Mouse (Mus musculus) liver, adult 2 months (tissue): ENCODE results near the gene Ccar1. TPM values are rescaled to one million over a fixed set of nuclear protein-coding genes. Genes with fewer than 3 reads are reported as not detected.
"Not testable (repeated sequence)": the region's sequence is repeated elsewhere in the genome, so short reads cannot be mapped to it uniquely, and the experiment has no call there.

ENCODE experiments used
- DNase-seq: peaks from one replicate; pipeline ENCODE4 v3.0.0-alpha.2; 2011; ENCODE audit warnings: low read depth, low spot score; ENCODE audit errors: extremely low read depth
- H3K27ac ChIP-seq: fragments of 200-500 bp; replicated peaks from 2 replicates; pipeline ENCODE4 v1.5.1; 2012; ENCODE audit warnings: low read depth, mild to moderate bottlenecking, control low read depth, inconsistent platforms, low read length; ENCODE audit not compliant: insufficient read depth
- H3K27me3 ChIP-seq: fragments of 200-500 bp; 2 replicates; pipeline ENCODE4 v1.6.1; 2012; ENCODE audit warnings: mild to moderate bottlenecking, moderate library complexity, low read length, inconsistent platforms; ENCODE audit not compliant: control insufficient read depth, insufficient read depth
- H3K36me3 ChIP-seq: fragments of 200-500 bp; 2 replicates; pipeline ENCODE4 v1.6.1; 2012; ENCODE audit warnings: low read length, inconsistent platforms; ENCODE audit not compliant: control insufficient read depth, insufficient read depth
- H3K4me1 ChIP-seq: fragments of 200-500 bp; 2 replicates; pipeline ENCODE4 v1.6.1; 2011; ENCODE audit warnings: low read length; ENCODE audit not compliant: control insufficient read depth, insufficient read depth
- H3K4me3 ChIP-seq: fragments of 200-500 bp; 2 replicates; pipeline ENCODE4 v1.5.1; 2011; ENCODE audit warnings: low read depth, mild to moderate bottlenecking, control low read depth, low read length, moderate library complexity; ENCODE audit not compliant: insufficient read depth
- H3K79me2 ChIP-seq: fragments of 200-500 bp; 2 replicates; pipeline ENCODE4 v1.6.1; 2012; ENCODE audit warnings: inconsistent platforms, mild to moderate bottlenecking, low read length, moderate library complexity; ENCODE audit not compliant: control insufficient read depth, insufficient read depth
- H3K9ac ChIP-seq: fragments of 200-500 bp; 2 replicates; pipeline ENCODE4 v1.6.1; 2012; ENCODE audit warnings: low read depth, mild to moderate bottlenecking, control low read depth, inconsistent platforms, low read length
- CTCF ChIP-seq: fragments of 200-500 bp; IDR thresholded peaks from 2 replicates; pipeline ENCODE4 v1.5.1; 2011; ENCODE audit warnings: low read depth, low read length, control low read depth
- POLR2A ChIP-seq: fragments of 200-500 bp; IDR thresholded peaks from 2 replicates; pipeline ENCODE4 v1.6.1; 2011; ENCODE audit warnings: low read length, control low read depth; ENCODE audit not compliant: insufficient read depth; ENCODE audit errors: extremely low read depth
- WGBS: fragments of 180-500 bp; shearing (Covaris S2); methylation state at CpG from one replicate; pipeline ENCODE4 v1.1.7; 2018; 5-methylcytosine and 5-hydroxymethylcytosine counted together
- polyA plus RNA-seq: library from polyadenylated mRNA; depleted of rRNA; stranded (reverse); fragments of >200 nt; gene quantifications from 2 replicates; pipeline ENCODE4 v1.2.3, GENCODE M21; 2012
- total RNA-seq: library from RNA; depleted of rRNA; stranded (reverse); fragments of >200 nt; gene quantifications from 2 replicates; pipeline ENCODE4 v1.2.3, GENCODE M21; 2014

The Ccar1 gene
- total and polyA plus RNA-seq, 2 experiments: 23.0 to 30.1 TPM

DNA sequence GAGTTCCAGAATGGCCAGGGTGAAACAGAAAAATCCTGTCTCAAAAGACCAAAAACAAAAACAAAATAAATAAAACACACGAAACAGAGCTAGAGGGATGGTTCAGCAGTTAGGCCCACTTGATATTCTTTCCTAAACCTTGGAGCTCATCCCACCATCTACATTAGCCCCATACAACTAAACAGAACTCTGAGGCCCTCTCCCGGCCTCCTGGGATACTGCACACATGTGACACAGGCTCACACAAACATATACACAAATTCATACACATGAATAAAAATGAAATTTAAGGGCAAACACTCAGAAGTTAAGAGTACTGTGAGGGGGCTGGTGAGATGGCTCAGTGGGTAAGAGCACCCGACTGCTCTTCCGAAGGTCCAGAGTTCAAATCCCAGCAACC, 2.1 kb upstream of the Ccar1 start:
- TF ChIP-seq POLR2A: no peak
- no peak for TF ChIP-seq CTCF

GRCm38 (mm10) chr10:62793091-62793453, 986 bp upstream of the Ccar1 start:
- Histone ChIP-seq H3K4me1 (peaks cover 3% of the 10 kb centered on the region), H3K9ac (no peak overlapping the region; the same call in 1 of the 2 replicates), H3K36me3 (peaks cover 16% of the 10 kb centered on the region), H3K4me3 (no peak overlapping the region), H3K79me2 (no peaks in the 10 kb centered on the region; the same call in 1 of the 2 replicates), H3K27me3 (no peaks in the 10 kb centered on the region), H3K27ac (peak overlapping the region; percentile 77)
- no peak for TF ChIP-seq POLR2A
- TF ChIP-seq CTCF: no peak
- WGBS: 42% methylated on average over 2 of the region's 2 CpGs
- DNase-seq: peak; percentile 55

More for the DNA sequence above, 2.1 kb upstream of the Ccar1 start:
- H3K79me2 ChIP-seq: no peaks in the 10 kb centered on the region; the same call in 1 of the 2 replicates
- no peak overlapping the region for H3K4me3 ChIP-seq
- no peak for DNase-seq
- H3K27ac ChIP-seq: no peak overlapping the region
- peaks cover 3% of the 10 kb centered on the region for H3K4me1 ChIP-seq
- H3K9ac ChIP-seq: no peak overlapping the region
- H3K27me3 ChIP-seq: no peaks in the 10 kb centered on the region
- peaks cover 7% of the 10 kb centered on the region for H3K36me3 ChIP-seq
- 97% methylated on average over 4 of the region's 4 CpGs for WGBS

- Histone ChIP-seq H3K4me3 (peak overlapping the region; percentile 85), H3K27ac (peak overlapping the region; percentile 71), H3K79me2 (no peaks in the 10 kb centered on the region; the same call in 1 of the 2 replicates), H3K4me1 (peaks cover 3% of the 10 kb centered on the region), H3K36me3 (peaks cover 31% of the 10 kb centered on the region), H3K9ac (peak overlapping the region; percentile 95), H3K27me3 (no peaks in the 10 kb centered on the region)
- 1% methylated on average over 71 of the region's 78 CpGs for WGBS
- no peak for TF ChIP-seq POLR2A
- no peak for TF ChIP-seq CTCF
- peak; percentile 20 for DNase-seq
Observed at GRCm38 (mm10) chr10:62791251-62792176, 572 bp downstream of the Ccar1 start.

- not testable (repeated sequence) for DNase-seq, H3K4me1 ChIP-seq, H3K27me3 ChIP-seq, H3K27ac ChIP-seq, H3K79me2 ChIP-seq, H3K4me3 ChIP-seq, H3K9ac ChIP-seq
- H3K36me3 ChIP-seq: peaks cover 76% of the 10 kb centered on the region
- WGBS: 81% methylated on average over 1 of the region's 1 CpGs
Observed at GRCm38 (mm10) chr10:62781776-62782175, 10.3 kb downstream of the Ccar1 start.

DNA sequence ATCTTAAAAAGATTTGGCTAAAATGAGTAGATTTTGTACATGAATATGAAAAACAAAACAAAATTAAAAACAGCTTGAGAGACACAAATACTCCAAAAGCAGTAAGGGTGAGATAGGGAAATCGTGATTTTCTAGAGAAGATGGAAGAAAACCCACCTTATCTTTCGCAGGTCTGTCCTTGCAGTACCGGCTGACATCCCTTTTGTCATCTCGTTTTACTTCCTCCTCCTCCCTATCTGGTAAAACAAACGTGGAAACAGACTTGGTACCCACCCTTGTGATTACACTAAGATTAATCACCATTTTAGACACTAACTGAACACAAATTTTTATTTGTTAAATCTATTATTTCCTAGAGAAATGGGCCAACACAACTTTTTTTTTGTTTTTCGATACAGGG, 41.3 kb downstream of the Ccar1 start:
- DNase-seq: no peak
- H3K79me2 ChIP-seq: no peaks in the 10 kb centered on the region
- no peaks in the 10 kb centered on the region for H3K27me3 ChIP-seq
- H3K4me1 ChIP-seq: no peaks in the 10 kb centered on the region
- WGBS: 77% methylated on average over 6 of the region's 6 CpGs
- H3K4me3 ChIP-seq: no peak overlapping the region
- no peak overlapping the region for H3K9ac ChIP-seq
- no peak overlapping the region for H3K27ac ChIP-seq
- TF ChIP-seq CTCF: no peak
- no peak for TF ChIP-seq POLR2A
- H3K36me3 ChIP-seq: peaks cover 74% of the 10 kb centered on the region
